ENCODE assay signal across 13 mouse cellular contexts in genomic region chr10:116871329-116872015, GRCm38 (mm10). TPM values are rescaled to one million over a fixed set of nuclear protein-coding genes. Genes with fewer than 3 reads are reported as not detected.
A peak's percentile ranks its signal among the peaks of the same experiment; 100 is the strongest.
DNase-seq lines count a peak whose midpoint lies in the region; ATAC-seq and TF ChIP-seq lines count a peak whose summit lies in the region.
"Had no signal": no experiment of that assay in that cellular context is flagged by ENCODE, and none has a peak within 500 bp of the region (broad histone marks: within the 10 kb centered on the region; RNA-seq: fewer than 3 reads in every experiment).

No protein-coding gene starts in this region.

- no peaks in the 10 kb centered on the region for H3K27me3 ChIP-seq in kidney, embryonic 14.5 days (ENCODE audit: control insufficient read depth, insufficient read depth, low read length)
- H3K27me3 ChIP-seq in forebrain, postnatal 0 days (ENCODE audit: insufficient read depth, low read length) = no peaks in the 10 kb centered on the region
- H3K27me3 ChIP-seq: embryonic facial prominence, embryonic 13.5 days; liver, embryonic 15.5 days; midbrain, embryonic 12.5 days had no signal

- DNase-seq in kidney, adult 11 months = no peak
- DNase-seq in forebrain, postnatal 0 days = peak; percentile 79
- DNase-seq in left cerebral cortex, postnatal 36 days (ENCODE audit: low spot score in 2 of 2) = peak; percentile 15 to 29
- no peak for DNase-seq in ovary, adult 18-20 months (ENCODE audit: low spot score)
- no peak for DNase-seq in heart, postnatal 4 days
- DNase-seq in heart, postnatal 36 days = no peak
- DNase-seq: adrenal gland, postnatal 10 days; kidney, adult 18-20 months had no signal

- no peak overlapping the region for H3K27ac ChIP-seq in kidney, embryonic 14.5 days (ENCODE audit: low read depth, low read length)
- no peak overlapping the region for H3K27ac ChIP-seq in forebrain, postnatal 0 days (ENCODE audit: low read depth, low read length)
- H3K27ac ChIP-seq: embryonic facial prominence, embryonic 13.5 days; liver, embryonic 15.5 days; midbrain, embryonic 12.5 days had no signal

- WGBS in kidney, embryonic 14.5 days = 46% methylated on average over 12 of the region's 12 CpGs
- 74% methylated on average over 12 of the region's 12 CpGs for WGBS in forebrain, postnatal 0 days

- H3K9me3 ChIP-seq in kidney, embryonic 14.5 days (ENCODE audit: control insufficient read depth, low read length) = no peaks in the 10 kb centered on the region
- no peaks in the 10 kb centered on the region for H3K9me3 ChIP-seq in forebrain, postnatal 0 days (ENCODE audit: low read length)
- H3K9me3 ChIP-seq: embryonic facial prominence, embryonic 13.5 days; liver, embryonic 15.5 days; midbrain, embryonic 12.5 days had no signal

- peak overlapping the region; percentile 22 for H3K4me3 ChIP-seq in kidney, embryonic 14.5 days (ENCODE audit: low read length)
- no peak overlapping the region for H3K4me3 ChIP-seq in forebrain, postnatal 0 days (ENCODE audit: low read depth, low read length)
- H3K4me3 ChIP-seq: embryonic facial prominence, embryonic 13.5 days; liver, embryonic 15.5 days; midbrain, embryonic 12.5 days had no signal

- peak overlapping the region; percentile 43 for H3K4me2 ChIP-seq in kidney, embryonic 14.5 days (replicated peaks; ENCODE audit: low read depth, low read length)
- no peak overlapping the region for H3K4me2 ChIP-seq in forebrain, postnatal 0 days (ENCODE audit: low read depth)
- H3K4me2 ChIP-seq: embryonic facial prominence, embryonic 13.5 days; liver, embryonic 15.5 days; midbrain, embryonic 12.5 days had no signal

- H3K9ac ChIP-seq in kidney, embryonic 14.5 days (ENCODE audit: low read depth, low read length) = no peak overlapping the region
- H3K9ac ChIP-seq in forebrain, postnatal 0 days = no peak overlapping the region
- H3K9ac ChIP-seq: embryonic facial prominence, embryonic 13.5 days; liver, embryonic 15.5 days; midbrain, embryonic 12.5 days had no signal

- no peaks in the 10 kb centered on the region for H3K36me3 ChIP-seq in kidney, embryonic 14.5 days (ENCODE audit: control insufficient read depth, insufficient read depth, low read length)
- H3K36me3 ChIP-seq in forebrain, postnatal 0 days (ENCODE audit: insufficient read depth) = no peaks in the 10 kb centered on the region
- H3K36me3 ChIP-seq: embryonic facial prominence, embryonic 13.5 days; liver, embryonic 15.5 days; midbrain, embryonic 12.5 days had no signal

- intact Hi-C loops in left cerebral cortex, postnatal 36 days (cut with DNase I) = no loop called here
- intact Hi-C loops in heart, postnatal 36 days (cut with DNase I) = no loop called here

- 0 out of 2 replicates have a peak, but pooled peaks cover 2% of the 10 kb centered on the region for H3K4me1 ChIP-seq in kidney, embryonic 14.5 days (ENCODE audit: control insufficient read depth, insufficient read depth, low read length)
- H3K4me1 ChIP-seq in forebrain, postnatal 0 days (ENCODE audit: insufficient read depth) = 0 out of 2 replicates have a peak, but pooled peaks cover 3% of the 10 kb centered on the region
- H3K4me1 ChIP-seq: embryonic facial prominence, embryonic 13.5 days; liver, embryonic 15.5 days; midbrain, embryonic 12.5 days had no signal

- no peak for TF ChIP-seq CTCF in forebrain, postnatal 0 days (IDR thresholded peaks at IDR 0.05; ENCODE audit: low read depth)

- ATAC-seq in kidney, embryonic 14.5 days (ENCODE audit: low FRiP score, low TSS enrichment) = peak; percentile 72
- ATAC-seq in cerebellum, adult (ENCODE audit: insufficient number of reproducible peaks, low FRiP score, low TSS enrichment) = peak; percentile 93
- ATAC-seq in forebrain, postnatal 0 days = peak; percentile 94

RNA-seq across cellular contexts. Expression of gene Myrfl, which starts 25.2 kb away (rescaled TPM):
- 0.10 TPM in 1 of 2 replicates, not detected in the other for polyA plus RNA-seq in kidney, embryonic 14.5 days (2014; fragmentation: Nextera tagmentation; extraction: Ambion mirVana)
- total RNA-seq in forebrain, postnatal 0 days (2014; rRNA removed) = 0.08 TPM in 1 of 2 replicates, not detected in the other
- not detected in 2 replicates for polyA plus RNA-seq in forebrain, postnatal 0 days (2015; fragmentation: Nextera tagmentation; extraction: Ambion mirVana)
- total RNA-seq in left cerebral cortex, postnatal 36 days (2021) = under 1 TPM; 0.15 to 0.25 TPM
- total RNA-seq in heart, postnatal 4 days (2021) = under 1 TPM; 0.32 to 0.41 TPM
- total RNA-seq in heart, postnatal 36 days (2021) = 1 to 10 TPM; 1.3 to 1.5 TPM
- polyA plus RNA-seq: liver, embryonic 15.5 days had no signal

Comparison
In these comparisons a context has a peak if more than half of its experiments do, and no peak if none do; other contexts are left out.
1. DNase-seq: peak in forebrain, postnatal 0 days (single experiment) and left cerebral cortex, postnatal 36 days (2 of 2); none in kidney, adult 11 months (single experiment), ovary, adult 18-20 months (single experiment), heart, postnatal 4 days (single experiment) and heart, postnatal 36 days (0 of 2).
2. Peak in every context shown above with its lines, with median percentiles within 50 percentile points of each other: ATAC-seq.